Mouse (Mus musculus): ENCODE measurements around the gene Enox1.

GRCm38 (mm10) chr14:77151431-77151830 is 5.1 kb upstream of the Enox1 start:
- no peak for TF ChIP-seq CTCF (IDR thresholded peaks at IDR 0.05)
- no peak for TF ChIP-seq POLR2A (IDR thresholded peaks at IDR 0.05; ENCODE audit: insufficient read depth, low read depth, low read length)
